Mouse (Mus musculus) lung, postnatal 0 days (tissue): ENCODE results near the gene Ush1c. TPM values are rescaled to one million over a fixed set of nuclear protein-coding genes. Genes with fewer than 3 reads are reported as not detected.

Experiments used
- ATAC-seq: fragments of 200-750 bp; cut with Nextera tagmentation; 2 replicates; pipeline ENCODE4 v1.8.0; 2017; ENCODE audit warnings: moderate library complexity
- DNase-seq: peaks from one replicate; pipeline ENCODE4 v3.0.0-alpha.2; 2016; ENCODE audit warnings: low spot score
- H3K27ac ChIP-seq: fragments of 300-500 bp; sonication (generic); 2 replicates; pipeline ENCODE4 v1.5.1; 2014; ENCODE audit warnings: antibody characterized with exemption, mild to moderate bottlenecking, low read length, mixed read lengths
- H3K27me3 ChIP-seq: fragments of 300-500 bp; sonication (generic); replicated peaks from 2 replicates; pipeline ENCODE4 v1.6.1; 2014; ENCODE audit warnings: low read length, mixed read lengths; ENCODE audit not compliant: insufficient read depth
- H3K36me3 ChIP-seq: fragments of 300-500 bp; sonication (generic); 2 replicates; pipeline ENCODE4 v1.6.1; 2014; ENCODE audit warnings: low read length, mixed read lengths; ENCODE audit not compliant: insufficient read depth
- H3K4me1 ChIP-seq: fragments of 300-500 bp; sonication (generic); 2 replicates; pipeline ENCODE4 v1.6.1; 2014; ENCODE audit warnings: antibody characterized with exemption, low read depth, low read length, mixed read lengths; ENCODE audit not compliant: insufficient read depth
- H3K4me2 ChIP-seq: fragments of 300-500 bp; sonication (generic); replicated peaks from 2 replicates; pipeline ENCODE4 v1.6.1; 2014; ENCODE audit warnings: low read depth, mild to moderate bottlenecking, low read length, moderate library complexity, mixed read lengths
- H3K4me3 ChIP-seq: fragments of 300-500 bp; sonication (generic); 2 replicates; pipeline ENCODE4 v1.5.1; 2014; ENCODE audit warnings: low read depth, low read length
- H3K9ac ChIP-seq: fragments of 300-500 bp; sonication (generic); replicated peaks from 2 replicates; pipeline ENCODE4 v1.6.1; 2014; ENCODE audit warnings: low read depth, mild to moderate bottlenecking
- H3K9me3 ChIP-seq: fragments of 300-500 bp; sonication (generic); 2 replicates; pipeline ENCODE4 v1.6.1; 2016; ENCODE audit warnings: low read length, mixed read lengths
- CTCF ChIP-seq: IDR thresholded peaks from 2 replicates; pipeline ENCODE4 v1.5.1; 2016; ENCODE audit warnings: antibody characterized with exemption, mild to moderate bottlenecking
- EP300 ChIP-seq: IDR thresholded peaks from 2 replicates; pipeline ENCODE4 v1.6.1; 2016; ENCODE audit warnings: antibody characterized with exemption, mild to moderate bottlenecking, control low read depth
- WGBS: fragments of 180-500 bp; shearing (Covaris S2); extraction: QIAGEN DNeasy Blood & Tissue Kit; methylation state at CpG from one replicate; pipeline ENCODE4 v1.1.7; 2014; 5-methylcytosine and 5-hydroxymethylcytosine counted together
- polyA plus RNA-seq: library from polyadenylated mRNA; unstranded; fragments of >200 nt; fragmentation: Nextera tagmentation; extraction: Ambion mirVana; gene quantifications from 2 replicates; pipeline ENCODE4 v1.2.1, GENCODE M21; 2015

The Ush1c gene
- polyA plus RNA-seq, 1 experiment from 2014 or later, result 0.13 TPM

- Histone ChIP-seq H3K4me1 (no peaks in the 10 kb centered on the region), H3K27me3 (no peaks in the 10 kb centered on the region), H3K9ac (no peak overlapping the region), H3K27ac (no peak overlapping the region), H3K36me3 (no peaks in the 10 kb centered on the region), H3K4me3 (no peak overlapping the region), H3K9me3 (no peaks in the 10 kb centered on the region), H3K4me2 (no peak overlapping the region)
- 72% methylated on average over 18 of the region's 18 CpGs for WGBS
- no peak for DNase-seq
- TF ChIP-seq CTCF, result no peak
- TF ChIP-seq EP300, result no peak
- ATAC-seq, result no peak
Observed at GRCm38 (mm10) chr7:46154498-46155488, 83.5 kb downstream of the Ush1c start.

GRCm38 (mm10) chr7:46152819-46153351 lies 85.4 kb downstream of the Ush1c start:
- WGBS, result 62% methylated on average over 9 of the region's 9 CpGs
- Histone ChIP-seq H3K9me3 (no peaks in the 10 kb centered on the region), H3K27me3 (no peaks in the 10 kb centered on the region), H3K4me3 (no peak overlapping the region), H3K36me3 (no peaks in the 10 kb centered on the region), H3K27ac (no peak overlapping the region), H3K4me2 (no peak overlapping the region), H3K4me1 (no peaks in the 10 kb centered on the region), H3K9ac (no peak overlapping the region)
- ATAC-seq, result no peak
- DNase-seq, result no peak
- TF ChIP-seq CTCF (no peak), EP300 (no peak)

- Histone ChIP-seq H3K9ac (no peak overlapping the region), H3K27ac (no peak overlapping the region), H3K36me3 (no peaks in the 10 kb centered on the region), H3K4me1 (no peaks in the 10 kb centered on the region), H3K4me2 (no peak overlapping the region), H3K9me3 (no peaks in the 10 kb centered on the region), H3K27me3 (no peaks in the 10 kb centered on the region), H3K4me3 (no peak overlapping the region)
- DNase-seq (no peak), ATAC-seq (no peak)
- WGBS, result 68% methylated on average over 7 of the region's 7 CpGs
- TF ChIP-seq EP300, result no peak
- TF ChIP-seq CTCF, result no peak
Observed at GRCm38 (mm10) chr7:46147417-46147816, 90.9 kb downstream of the Ush1c start.

GRCm38 (mm10) chr7:46146675-46147308 lies 91.5 kb downstream of the Ush1c start:
- no peak for TF ChIP-seq CTCF
- TF ChIP-seq EP300, result no peak
- DNase-seq (no peak), ATAC-seq (no peak)
- Histone ChIP-seq H3K4me3 (no peak overlapping the region), H3K4me2 (no peak overlapping the region), H3K27me3 (no peaks in the 10 kb centered on the region), H3K9ac (no peak overlapping the region), H3K27ac (no peak overlapping the region), H3K36me3 (no peaks in the 10 kb centered on the region), H3K4me1 (no peaks in the 10 kb centered on the region), H3K9me3 (no peaks in the 10 kb centered on the region)
- WGBS, result 77% methylated on average over 7 of the region's 7 CpGs

Other genes with a start within 250 kb of the Ush1c start
- 0.26 and 0.37 TPM in 2 replicates for gene Abcc6, start 208.2 kb downstream of the Ush1c start, polyA plus RNA-seq
- gene Nomo1, start 204.8 kb downstream of the Ush1c start, polyA plus RNA-seq, result 17.8 and 18.5 TPM in 2 replicates
- gene Kcnj11, start 137.7 kb downstream of the Ush1c start, polyA plus RNA-seq, result 0.44 and 0.45 TPM in 2 replicates
- gene Abcc8, start 58.5 kb downstream of the Ush1c start, polyA plus RNA-seq, result 0.92 and 1.1 TPM in 2 replicates
- gene Otog, start 2.5 kb upstream of the Ush1c start, polyA plus RNA-seq, result not detected in 2 replicates
- not detected in 2 replicates for gene Myod1, start 138.0 kb upstream of the Ush1c start, polyA plus RNA-seq
- 0.06 and 0.07 TPM in 2 replicates for gene Kcnc1, start 158.0 kb upstream of the Ush1c start, polyA plus RNA-seq